Mouse (Mus musculus) kidney, adult 2 months (tissue): ENCODE data around the gene Rpp30. TPM values are rescaled to one million over a fixed set of nuclear protein-coding genes. Genes with fewer than 3 reads are reported as not detected.

Source experiments
- DNase-seq: peaks from one replicate; pipeline ENCODE4 v3.0.0; 2021
- H3K27ac ChIP-seq: fragments of 200-500 bp; 2 replicates; pipeline ENCODE4 v1.5.1; 2012; ENCODE audit warnings: low read depth, low read length, control low read depth, inconsistent platforms; ENCODE audit not compliant: insufficient read depth
- H3K27me3 ChIP-seq: fragments of 200-500 bp; replicated peaks from 2 replicates; pipeline ENCODE4 v1.6.1; 2012; ENCODE audit warnings: mild to moderate bottlenecking, moderate library complexity, low read length, inconsistent platforms; ENCODE audit not compliant: control insufficient read depth, insufficient read depth
- H3K36me3 ChIP-seq: fragments of 200-500 bp; 2 replicates; pipeline ENCODE4 v1.6.1; 2012; ENCODE audit warnings: mild to moderate bottlenecking, moderate library complexity, low read length, inconsistent platforms; ENCODE audit not compliant: control insufficient read depth, insufficient read depth
- H3K4me1 ChIP-seq: fragments of 200-500 bp; 2 replicates; pipeline ENCODE4 v1.6.1; 2011; ENCODE audit warnings: low read length; ENCODE audit not compliant: control insufficient read depth, insufficient read depth
- H3K4me3 ChIP-seq: fragments of 200-500 bp; 2 replicates; pipeline ENCODE4 v1.5.1; 2011; ENCODE audit warnings: mild to moderate bottlenecking, low read depth, low read length, control low read depth; ENCODE audit not compliant: insufficient read depth
- CTCF ChIP-seq: fragments of 200-500 bp; conservative IDR thresholded peaks from 2 replicates; pipeline ENCODE4 v1.5.1; 2011; ENCODE audit warnings: low read depth, mild to moderate bottlenecking, control low read depth, low read length, moderate library complexity, mixed read lengths; ENCODE audit not compliant: insufficient read depth, insufficient read length
- POLR2A ChIP-seq: fragments of 200-500 bp; IDR thresholded peaks from one replicate; pipeline ENCODE4 v1.6.1; 2011; ENCODE audit warnings: low read depth, low read length, control low read depth
- WGBS: fragments of 180-500 bp; shearing (Covaris S2); methylation state at CpG from one replicate; pipeline ENCODE4 v1.1.7; 2018; 5-methylcytosine and 5-hydroxymethylcytosine counted together
- polyA plus RNA-seq: library from polyadenylated mRNA; depleted of rRNA; stranded (reverse); fragments of >200 nt; gene quantifications from 2 replicates; pipeline ENCODE4 v1.2.3, GENCODE M21; 2012

The Rpp30 gene
- polyA plus RNA-seq, 1 experiment: 3.8 TPM

- Histone ChIP-seq H3K27ac (peak overlapping the region; percentile 74), H3K36me3 (no peaks in the 10 kb centered on the region), H3K4me1 (no peaks in the 10 kb centered on the region), H3K4me3 (no peak overlapping the region), H3K27me3 (no peaks in the 10 kb centered on the region)
- 16% methylated on average over 9 of the region's 9 CpGs for WGBS
- TF ChIP-seq CTCF (no peak), POLR2A (no peak)
- peak; percentile 63 for DNase-seq
These were observed 45.7 kb downstream of the Rpp30 start for GRCm38 (mm10) chr19:36129213-36129612.

GRCm38 (mm10) chr19:36129643-36130042 lies 46.1 kb downstream of the Rpp30 start:
- WGBS: 29% methylated on average over 12 of the region's 12 CpGs
- DNase-seq: no peak
- Histone ChIP-seq H3K36me3 (no peaks in the 10 kb centered on the region), H3K27me3 (no peaks in the 10 kb centered on the region), H3K27ac (peak overlapping the region; percentile 45), H3K4me3 (no peak overlapping the region), H3K4me1 (no peaks in the 10 kb centered on the region)
- TF ChIP-seq CTCF (no peak), POLR2A (no peak)

- TF ChIP-seq POLR2A (no peak), CTCF (no peak)
- Histone ChIP-seq H3K4me1 (no peaks in the 10 kb centered on the region), H3K27me3 (no peaks in the 10 kb centered on the region), H3K27ac (peak overlapping the region; percentile 5; the same call in 1 of the 2 replicates), H3K4me3 (no peak overlapping the region), H3K36me3 (no peaks in the 10 kb centered on the region)
- 64% methylated on average over 2 of the region's 2 CpGs for WGBS
- no peak for DNase-seq
These were observed 46.7 kb downstream of the Rpp30 start for GRCm38 (mm10) chr19:36130181-36130580.

- no peaks in the 10 kb centered on the region for H3K36me3 ChIP-seq
- H3K4me3 ChIP-seq: no peak overlapping the region
- no peaks in the 10 kb centered on the region for H3K4me1 ChIP-seq
- DNase-seq: peak; percentile 9
- WGBS: 54% methylated on average over 6 of the region's 6 CpGs
- H3K27ac ChIP-seq: no peak overlapping the region
- TF ChIP-seq CTCF: no peak
- TF ChIP-seq POLR2A: no peak
- no peaks in the 10 kb centered on the region for H3K27me3 ChIP-seq
These were observed 48.5 kb downstream of the Rpp30 start for GRCm38 (mm10) chr19:36131990-36132389.

DNA sequence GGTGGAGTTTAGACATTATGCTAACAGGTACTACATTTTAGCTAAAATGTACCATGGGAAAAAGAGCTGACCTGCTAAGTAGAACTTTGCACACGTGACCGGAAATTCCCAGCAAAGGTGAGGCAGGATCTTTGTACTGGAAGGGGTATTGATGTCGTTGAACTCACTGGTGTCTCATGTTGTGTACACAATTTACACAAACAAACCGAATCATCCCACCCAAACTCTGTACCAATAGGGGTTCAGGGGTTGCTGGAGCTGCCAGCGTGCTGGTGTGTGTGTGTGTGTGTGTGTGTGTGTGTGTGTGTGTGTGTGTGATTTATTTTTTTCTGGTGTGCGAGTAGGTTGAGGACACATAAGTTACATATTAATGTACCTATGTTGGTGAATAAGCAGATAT lies 49.5 kb downstream of the Rpp30 start:
- no peak for DNase-seq
- no peak for TF ChIP-seq CTCF
- no peak for TF ChIP-seq POLR2A

GRCm38 (mm10) chr19:36133731-36134130 lies 50.2 kb downstream of the Rpp30 start:
- Histone ChIP-seq H3K4me3 (no peak overlapping the region), H3K27me3 (no peaks in the 10 kb centered on the region), H3K27ac (no peak overlapping the region), H3K4me1 (no peaks in the 10 kb centered on the region), H3K36me3 (no peaks in the 10 kb centered on the region)
- TF ChIP-seq CTCF: no peak
- TF ChIP-seq POLR2A: no peak
- no peak for DNase-seq
- 57% methylated on average over 5 of the region's 5 CpGs for WGBS

More for the DNA sequence above, 49.5 kb downstream of the Rpp30 start:
- H3K27ac ChIP-seq: no peak overlapping the region
- no peaks in the 10 kb centered on the region for H3K36me3 ChIP-seq
- WGBS: 60% methylated on average over 6 of the region's 6 CpGs
- H3K4me1 ChIP-seq: no peaks in the 10 kb centered on the region
- no peaks in the 10 kb centered on the region for H3K27me3 ChIP-seq
- no peak overlapping the region for H3K4me3 ChIP-seq

GRCm38 (mm10) chr19:36143571-36143970 lies 60.1 kb downstream of the Rpp30 start:
- 93% methylated on average over 2 of the region's 2 CpGs for WGBS
- DNase-seq: no peak

More at GRCm38 (mm10) chr19:36143571-36143970, 60.1 kb downstream of the Rpp30 start:
- Histone ChIP-seq H3K36me3 (no peaks in the 10 kb centered on the region), H3K4me1 (no peaks in the 10 kb centered on the region), H3K27me3 (no peaks in the 10 kb centered on the region), H3K27ac (no peak overlapping the region), H3K4me3 (no peak overlapping the region)
- TF ChIP-seq CTCF: no peak
- TF ChIP-seq POLR2A: no peak
